Mouse (Mus musculus) ovary, postnatal 36 days (tissue): Measurements from ENCODE around the gene Sp3.
"Not testable (repeated sequence)": the region's sequence is repeated elsewhere in the genome, so short reads cannot be mapped to it uniquely, and the experiment has no call there.

Source experiments
- DNase-seq: peaks from one replicate; pipeline ENCODE4 v3.0.0; 2022; ENCODE audit warnings: low spot score, mixed read lengths

Gene Sp3

GRCm38 (mm10) chr2:72980337-72981074 lies at the start of gene Sp3:
Sp3 (minus strand) TSS chr2:72980446.
- DNase-seq, result peak; percentile 97

DNA sequence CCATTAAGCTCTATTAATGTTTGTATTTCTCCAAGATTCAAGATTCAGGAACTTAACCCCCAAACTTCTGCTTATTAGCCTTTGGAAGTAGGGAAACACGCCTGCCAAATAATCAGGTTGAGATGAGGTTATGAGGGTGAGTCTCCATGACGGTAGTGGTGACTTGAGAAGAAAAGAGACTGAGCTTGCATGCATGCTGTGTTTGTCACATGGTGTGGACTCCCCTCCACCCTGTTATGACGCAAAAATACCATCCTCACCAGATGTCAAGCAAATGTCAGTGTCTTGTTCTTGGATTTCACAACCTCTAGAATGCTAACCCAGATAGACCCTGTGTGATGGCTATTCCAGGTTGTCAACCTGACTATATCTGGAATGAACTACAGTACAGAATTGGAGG lies 49.6 kb upstream of the Sp3 start:
- DNase-seq, result no peak

GRCm38 (mm10) chr2:73028019-73028418 lies 47.8 kb upstream of the Sp3 start:
- DNase-seq, result no peak

GRCm38 (mm10) chr2:73027126-73027525 lies 46.9 kb upstream of the Sp3 start:
- no peak for DNase-seq

DNA sequence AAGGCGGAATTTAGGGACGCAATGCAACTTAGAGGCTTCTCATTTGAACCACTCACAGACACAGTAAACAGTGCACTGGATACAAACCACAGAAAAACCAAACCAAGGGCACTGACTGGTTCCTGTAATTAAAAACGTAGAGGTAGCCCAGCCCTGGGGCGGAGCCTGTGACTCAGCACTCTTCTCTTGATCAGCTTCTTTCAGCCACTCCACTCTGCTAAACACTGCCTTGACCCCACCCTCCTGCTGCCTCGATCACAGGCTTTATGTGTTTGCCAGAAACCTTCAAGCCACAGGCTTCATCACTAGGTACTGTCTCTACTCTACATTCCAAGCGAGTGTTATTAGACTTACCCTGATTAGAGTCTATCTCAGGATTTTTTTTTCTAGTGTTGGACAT lies 43.6 kb upstream of the Sp3 start:
- DNase-seq, result no peak

GRCm38 (mm10) chr2:73021046-73021445 lies 40.8 kb upstream of the Sp3 start:
- DNase-seq, result no peak

DNA sequence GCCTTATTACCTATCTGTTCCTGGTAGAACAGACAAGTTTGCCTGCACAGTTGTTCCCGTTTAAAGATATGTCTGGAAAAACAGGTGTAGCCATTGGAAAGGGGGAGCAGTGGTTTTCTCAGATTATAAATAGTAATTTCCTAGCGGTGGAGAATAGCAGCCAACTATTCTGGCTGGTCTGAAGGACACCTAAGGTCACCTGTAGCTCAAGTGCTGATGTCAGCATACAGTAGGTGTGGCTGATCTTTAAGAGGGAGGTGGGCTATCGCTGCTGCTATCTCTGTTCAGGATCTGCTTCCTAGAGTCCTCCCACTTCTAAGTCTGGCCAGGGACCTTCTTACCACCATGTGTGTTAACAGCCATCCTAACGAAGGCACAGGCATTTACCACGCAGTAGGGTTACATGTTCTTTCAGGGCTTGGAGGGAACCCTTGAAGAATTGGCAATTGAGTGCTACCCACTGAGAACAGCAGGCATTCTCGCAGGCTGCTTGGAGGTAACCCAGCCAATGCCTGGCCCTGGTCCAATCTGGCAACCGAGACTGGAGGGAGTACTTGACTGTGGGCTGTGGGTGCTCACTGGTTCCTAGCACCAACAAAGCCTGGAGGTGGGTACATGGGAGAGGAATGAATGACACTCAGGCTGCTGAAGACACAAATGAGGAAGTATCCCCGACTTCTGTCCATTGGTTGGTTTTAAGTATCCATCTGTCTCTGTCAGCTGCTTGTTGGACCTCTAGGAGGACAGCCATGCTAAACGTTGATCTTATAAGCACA lies 39.3 kb upstream of the Sp3 start:
- DNase-seq, result peak; percentile 69

DNA sequence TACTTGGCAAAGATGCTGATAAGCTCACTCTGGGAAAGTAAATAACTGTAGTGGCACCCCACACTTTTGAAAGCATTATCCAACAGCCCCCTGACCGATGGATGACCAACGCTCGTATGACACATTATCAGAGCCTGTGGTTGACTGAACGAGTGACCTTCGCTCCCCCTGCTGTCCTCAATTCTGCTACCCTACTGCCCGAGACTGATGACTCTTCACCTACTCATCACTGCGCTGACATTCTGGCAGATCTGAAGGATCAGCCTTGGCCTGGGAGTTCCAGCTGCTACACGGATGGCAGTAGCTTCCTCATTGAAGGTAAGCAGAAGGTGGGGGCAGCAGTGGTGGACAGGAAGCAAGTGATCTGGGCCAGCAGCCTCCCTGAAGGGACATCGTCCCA lies 33.8 kb upstream of the Sp3 start:
- not testable (repeated sequence) for DNase-seq

GRCm38 (mm10) chr2:73012636-73013035 lies 32.4 kb upstream of the Sp3 start:
- no peak for DNase-seq

DNA sequence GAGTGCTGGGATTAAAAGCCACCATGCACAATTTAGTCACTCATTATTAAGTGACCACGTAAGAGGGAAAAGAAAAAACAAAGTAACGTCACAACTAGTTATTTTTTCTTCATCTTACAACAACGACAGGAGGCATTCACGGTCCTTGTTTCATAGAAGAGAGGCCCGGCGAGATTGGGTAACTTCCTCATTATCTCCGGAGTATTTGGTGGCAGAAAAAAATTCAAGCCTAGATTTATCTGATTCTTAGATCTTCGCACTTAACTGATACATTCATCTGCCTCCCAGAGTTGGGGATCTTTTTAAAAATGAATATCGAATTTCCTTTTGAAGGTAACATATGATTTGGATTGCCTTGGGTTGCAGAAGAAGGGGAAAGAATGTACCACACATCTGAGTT lies 27.2 kb upstream of the Sp3 start:
- no peak for DNase-seq

DNA sequence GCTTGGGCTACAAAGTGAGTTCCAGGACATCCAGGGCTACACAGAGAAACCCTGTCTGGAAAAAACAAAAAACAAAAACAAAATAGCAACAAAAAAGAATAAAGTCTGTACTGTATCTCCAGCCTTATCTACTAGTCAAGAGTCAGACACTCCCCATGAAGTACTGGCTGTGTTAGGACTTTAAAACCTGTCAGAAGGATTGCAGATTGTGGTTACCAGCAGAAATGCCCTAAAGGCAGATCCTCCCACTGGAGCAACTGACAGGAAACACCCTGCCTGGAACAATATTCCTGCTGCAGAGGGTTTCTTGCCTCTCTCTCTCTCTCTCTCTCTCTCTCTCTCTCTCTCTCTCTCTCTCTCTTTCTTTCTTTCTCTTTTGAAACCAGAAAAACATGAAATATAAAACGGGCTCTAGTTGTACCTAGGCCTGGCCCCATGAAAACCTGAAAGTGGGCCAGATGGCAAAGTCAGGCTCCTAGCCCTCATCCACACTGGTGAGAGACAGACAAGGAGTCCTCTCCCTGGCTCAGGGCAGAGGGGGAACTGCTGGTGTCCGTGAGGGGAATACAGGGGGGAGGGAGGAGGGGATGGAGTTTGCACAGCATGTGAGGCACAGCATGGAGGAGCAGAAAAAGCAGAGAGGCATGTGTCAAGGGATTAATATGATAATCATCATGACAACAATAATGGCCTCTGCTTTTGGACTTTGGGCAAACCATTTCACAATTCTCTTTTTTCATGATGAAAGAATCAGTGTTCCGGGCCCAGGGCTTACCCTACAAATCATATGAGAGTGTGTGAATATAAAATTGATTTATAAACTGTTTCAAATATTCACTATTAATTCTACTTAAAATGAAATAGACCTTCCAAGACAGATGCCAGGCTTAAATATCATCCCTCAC lies 25.6 kb upstream of the Sp3 start:
- DNase-seq, result no peak

- peak; percentile 79 for DNase-seq
Measured at GRCm38 (mm10) chr2:73003751-73004717, 23.8 kb upstream of the Sp3 start.

GRCm38 (mm10) chr2:73003049-73003448 lies 22.8 kb upstream of the Sp3 start:
- peak; percentile 38 for DNase-seq

GRCm38 (mm10) chr2:73002451-73002850 lies 22.2 kb upstream of the Sp3 start:
- no peak for DNase-seq

DNA sequence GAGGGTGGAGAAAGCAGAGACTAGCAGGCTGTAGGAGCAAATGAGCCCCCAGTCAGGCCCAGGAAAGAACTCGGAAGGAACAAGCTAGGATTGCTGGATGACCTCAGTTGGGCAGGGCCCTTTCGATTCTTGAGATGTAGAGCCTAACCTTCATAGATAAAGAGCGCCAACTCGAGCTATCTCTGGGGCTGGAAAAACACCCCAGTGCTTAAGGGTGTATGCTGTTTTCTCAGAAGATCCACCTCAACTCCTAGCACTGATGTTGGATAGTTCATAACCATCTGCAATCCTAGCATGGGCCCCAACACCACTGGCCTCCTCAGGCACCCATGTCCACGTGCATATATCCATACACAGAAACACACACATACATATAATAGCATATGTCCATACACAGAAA lies 21.7 kb upstream of the Sp3 start:
- no peak for DNase-seq

- DNase-seq, result no peak
Measured at GRCm38 (mm10) chr2:73000194-73000593, 19.9 kb upstream of the Sp3 start.

GRCm38 (mm10) chr2:72997586-72997985 lies 17.3 kb upstream of the Sp3 start:
- no peak for DNase-seq

GRCm38 (mm10) chr2:72996808-72997378 lies 16.6 kb upstream of the Sp3 start:
- peak; percentile 57 for DNase-seq

DNA sequence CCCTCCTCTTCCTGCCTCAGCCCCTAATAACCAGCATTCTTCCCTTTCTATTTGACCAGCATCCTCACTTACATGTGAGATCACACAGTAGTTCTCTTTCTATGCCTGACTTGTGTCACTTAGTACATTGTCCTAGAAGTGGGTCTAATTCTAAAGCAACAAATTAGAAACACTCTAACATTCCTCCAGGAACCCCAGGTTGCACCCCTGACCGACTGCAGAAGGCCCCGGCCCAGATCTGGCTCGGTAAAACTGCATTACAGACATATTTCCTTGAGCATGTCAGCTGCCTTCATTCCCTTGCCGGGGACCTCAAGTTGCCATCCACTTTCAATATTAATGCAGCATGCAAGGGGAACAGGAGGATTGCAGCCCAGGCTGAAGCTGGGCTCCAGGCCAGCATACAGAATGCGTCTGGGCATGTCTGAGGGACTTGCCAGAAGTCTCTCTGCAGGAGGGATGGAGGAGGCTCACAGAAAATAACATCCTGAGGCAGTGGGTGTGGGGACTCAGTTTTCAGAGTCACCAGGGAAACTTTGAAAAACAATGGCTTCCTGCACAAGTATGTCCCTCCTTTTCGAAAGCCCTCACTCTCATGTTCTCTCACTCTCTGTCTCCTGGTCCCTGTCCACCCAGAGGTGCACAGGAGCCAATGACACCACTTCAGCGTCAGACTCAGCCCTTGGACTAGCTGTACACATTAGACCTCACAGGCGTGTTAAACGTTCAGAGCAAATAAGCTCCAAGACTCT lies 15.3 kb upstream of the Sp3 start:
- peak; percentile 63 for DNase-seq

DNA sequence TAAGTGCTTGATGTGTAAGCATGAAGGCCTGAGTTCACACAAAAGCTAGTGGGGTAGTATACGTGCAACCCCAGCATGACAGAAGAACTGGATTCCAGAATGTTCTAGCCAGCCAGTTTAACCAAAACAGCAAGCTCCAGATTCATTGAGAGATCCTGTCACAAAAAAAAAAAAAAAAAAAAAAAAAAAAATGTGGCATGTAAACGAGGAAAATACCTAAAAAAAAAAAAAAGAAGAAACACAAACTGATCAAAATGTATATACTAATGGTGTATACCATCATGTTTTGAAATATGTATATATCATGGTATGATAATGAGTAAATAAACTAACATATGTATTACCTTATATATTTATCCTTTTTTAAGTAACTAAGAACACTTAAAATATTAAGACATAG lies 13.9 kb upstream of the Sp3 start:
- DNase-seq, result no peak
